Mouse (Mus musculus) right cerebral cortex, postnatal 10 days (tissue): ENCODE results near the gene Duox1.
"Not testable (repeated sequence)": the region's sequence is repeated elsewhere in the genome, so short reads cannot be mapped to it uniquely, and the experiment has no call there.

Experiments
- DNase-seq, 2 experiments: peaks; one replicate each; pipeline ENCODE4 v3.0.0; 2021; ENCODE audit warnings: low spot score in 2 of 2

The Duox1 gene

DNA sequence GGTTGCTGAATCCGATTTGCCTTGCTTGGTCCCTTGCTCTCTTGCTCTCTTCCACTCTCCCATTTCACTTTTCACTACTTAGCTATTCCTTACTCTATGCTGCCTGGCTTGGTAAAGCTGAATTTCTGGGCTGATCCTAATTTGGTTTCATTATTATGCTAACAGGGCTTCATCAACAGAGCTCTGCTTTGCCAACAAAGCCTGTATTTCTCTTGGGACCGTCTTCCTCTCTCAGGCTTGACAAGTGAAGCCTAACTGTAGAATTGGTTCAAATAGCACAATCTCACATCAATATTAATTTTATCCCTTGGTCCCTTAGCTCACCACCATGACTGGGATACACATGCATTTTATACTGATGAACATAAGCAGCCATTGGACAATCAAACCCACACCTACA, 3.9 kb upstream of the Duox1 start:
- DNase-seq, result no peak

- peak; percentile 53 to 73 for DNase-seq
Observed at GRCm38 (mm10) chr2:122312722-122313417, 2.6 kb upstream of the Duox1 start.

DNA sequence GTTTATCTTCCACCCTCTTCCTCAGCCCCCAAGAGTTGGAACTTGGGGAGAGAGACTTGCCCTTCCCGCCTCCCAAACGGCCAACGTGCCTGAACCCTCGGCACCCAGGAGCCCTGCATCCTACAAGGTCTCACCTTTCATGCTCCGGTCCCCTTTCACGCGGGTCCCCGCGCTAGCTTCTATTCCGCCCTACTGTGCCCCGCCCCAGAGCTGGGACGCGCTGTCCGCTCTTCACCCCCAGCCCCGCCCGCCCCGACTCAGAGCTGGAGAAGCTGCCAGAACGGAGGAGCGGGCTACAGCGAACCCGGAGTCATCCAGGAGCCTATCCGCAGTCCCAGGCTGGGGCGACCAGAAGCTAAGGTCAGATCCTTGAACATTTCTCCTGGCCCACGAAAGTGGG, 1.9 kb upstream of the Duox1 start, which contains the start of gene Duoxa1:
Duoxa1 (minus strand) TSS at position 195 of the 400 bp plus-strand sequence.
- no peak for DNase-seq

GRCm38 (mm10) chr2:122317384-122317783, 1.9 kb downstream of the Duox1 start:
- DNase-seq, result no peak

- no peak for DNase-seq
Observed at GRCm38 (mm10) chr2:122323960-122324359, 8.5 kb downstream of the Duox1 start.

DNA sequence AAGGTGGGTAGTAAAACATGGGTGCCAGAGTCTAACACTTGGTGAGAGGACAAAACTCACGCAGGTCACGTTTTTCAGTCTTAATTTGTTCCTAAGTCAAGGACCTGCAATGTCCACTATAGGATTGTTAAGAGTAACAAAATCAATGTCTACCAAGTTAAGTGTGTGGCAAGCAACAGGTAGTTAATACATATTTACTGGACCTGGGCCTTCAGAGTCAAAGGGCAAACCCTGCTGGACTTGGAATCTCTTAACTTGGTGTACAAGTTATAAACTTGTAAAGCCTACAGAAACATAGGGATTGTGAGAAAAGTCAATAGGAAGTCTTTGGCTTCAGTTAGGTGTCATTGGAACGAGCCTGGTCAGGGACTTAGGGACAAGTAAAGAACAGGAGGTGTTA, 9.1 kb downstream of the Duox1 start:
- DNase-seq, result no peak

- no peak for DNase-seq
Observed at GRCm38 (mm10) chr2:122325361-122325760, 9.9 kb downstream of the Duox1 start.

GRCm38 (mm10) chr2:122327986-122328385, 12.5 kb downstream of the Duox1 start:
- no peak for DNase-seq

- not testable (repeated sequence) for DNase-seq
Observed at GRCm38 (mm10) chr2:122330317-122330716, 14.8 kb downstream of the Duox1 start.

DNA sequence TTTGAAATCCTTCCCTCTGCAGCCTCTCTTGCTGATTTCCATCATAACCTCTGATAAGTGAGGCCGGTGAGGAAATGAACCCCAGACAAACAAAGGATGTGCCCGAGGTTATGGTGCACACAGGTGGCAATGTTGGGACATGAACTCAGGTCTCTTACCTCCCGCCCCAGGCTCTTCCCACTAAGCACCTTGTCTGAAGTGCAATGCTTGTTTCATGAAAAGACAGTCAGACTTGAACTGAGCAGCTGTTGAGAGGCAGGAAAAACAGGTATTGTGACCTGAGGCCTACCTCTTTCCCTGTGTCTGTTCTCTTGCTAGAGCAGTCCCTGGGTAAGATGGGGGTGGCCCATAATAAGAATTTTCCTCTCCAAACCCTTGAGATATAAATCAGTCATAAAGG, 16.8 kb downstream of the Duox1 start:
- no peak for DNase-seq

- no peak for DNase-seq
Observed at GRCm38 (mm10) chr2:122334170-122334569, 18.7 kb downstream of the Duox1 start.

DNA sequence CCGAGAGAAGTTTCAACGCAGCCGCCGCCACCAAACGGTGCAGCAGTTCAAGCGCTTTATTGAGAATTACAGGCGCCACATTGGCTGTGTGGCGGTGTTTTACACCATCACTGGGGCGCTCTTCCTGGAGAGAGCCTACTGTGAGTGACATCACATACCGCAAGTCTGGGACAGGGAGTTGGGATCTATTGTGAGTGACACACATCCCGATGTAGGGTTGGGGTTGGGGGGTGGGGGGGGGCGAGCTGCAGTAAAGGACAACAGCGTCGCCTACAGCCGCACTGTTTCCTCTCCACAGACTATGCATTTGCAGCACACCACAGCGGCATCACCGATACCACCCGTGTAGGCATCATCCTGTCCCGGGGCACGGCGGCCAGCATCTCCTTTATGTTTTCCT, 21.8 kb downstream of the Duox1 start:
- DNase-seq, result no peak

GRCm38 (mm10) chr2:122345106-122345893, 29.8 kb downstream of the Duox1 start:
- peak in 1 of 2 experiments; percentile 26 for DNase-seq

DNA sequence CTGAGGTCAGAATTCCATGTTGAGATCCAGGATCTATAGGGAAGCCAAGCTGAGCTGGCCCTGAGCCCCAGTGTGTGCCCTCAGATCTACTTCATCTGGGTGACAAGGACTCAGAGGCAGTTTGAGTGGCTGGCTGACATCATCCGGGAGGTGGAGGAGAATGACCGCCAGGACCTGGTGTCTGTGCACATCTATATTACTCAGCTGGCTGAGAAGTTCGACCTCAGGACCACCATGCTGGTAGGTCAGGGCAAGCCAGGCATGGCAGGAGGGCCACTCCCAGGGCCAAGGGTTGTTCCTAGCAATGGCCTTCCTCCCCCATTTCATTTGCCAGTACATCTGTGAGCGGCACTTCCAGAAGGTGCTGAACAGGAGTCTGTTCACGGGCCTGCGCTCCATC, 30.7 kb downstream of the Duox1 start:
- not testable (repeated sequence) for DNase-seq

DNA sequence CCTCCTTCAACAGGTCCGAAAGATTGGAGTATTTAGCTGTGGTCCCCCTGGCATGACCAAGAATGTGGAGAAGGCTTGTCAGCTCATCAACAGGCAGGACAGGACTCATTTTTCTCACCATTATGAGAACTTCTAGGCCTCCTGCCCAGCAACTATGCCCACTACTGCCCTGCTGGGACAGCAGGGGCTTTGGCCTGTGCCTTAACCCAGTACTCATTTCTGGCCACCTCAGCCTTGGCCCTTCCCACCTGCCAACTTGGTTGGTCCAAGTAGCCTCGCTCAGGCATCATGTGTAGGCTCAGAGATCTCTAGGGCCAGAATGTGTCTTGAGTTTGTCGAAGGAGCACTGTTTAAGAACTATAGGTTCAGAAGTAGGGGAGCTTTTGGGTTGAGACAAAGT, 31.8 kb downstream of the Duox1 start:
- no peak for DNase-seq

DNA sequence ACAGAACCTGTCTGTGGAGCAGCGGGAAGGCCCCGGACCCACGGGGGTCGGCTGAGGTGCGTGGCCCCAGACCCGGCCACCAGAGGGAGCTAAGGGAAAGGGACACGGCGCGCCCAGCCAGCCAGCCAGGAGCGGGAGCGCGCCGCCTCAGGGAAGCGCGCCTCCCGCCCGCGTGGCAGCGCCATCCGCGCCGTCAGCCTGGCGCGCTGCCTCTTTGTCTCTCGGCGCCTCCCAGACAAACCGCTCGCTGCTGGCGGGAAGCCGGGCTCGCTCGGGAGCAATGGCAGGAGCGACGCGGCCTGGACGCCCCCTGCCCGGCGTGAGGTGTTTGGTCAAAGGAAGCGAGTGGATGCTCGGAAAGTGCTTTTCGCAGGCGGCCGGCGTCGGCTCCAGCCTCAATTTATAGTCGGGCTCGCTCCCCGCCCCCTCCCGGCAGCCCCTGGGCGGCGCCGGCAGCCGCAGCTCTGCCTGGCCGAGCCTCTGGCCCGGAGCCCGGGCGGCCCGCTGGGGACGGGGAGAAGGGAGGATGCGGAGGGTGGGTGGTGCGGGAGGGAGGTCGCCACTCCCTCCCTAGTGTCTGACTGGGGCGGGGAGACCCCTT, 33.2 kb downstream of the Duox1 start:
- DNase-seq, result peak; percentile 90 to 92

- DNase-seq, result peak; percentile 44 to 61
Observed at GRCm38 (mm10) chr2:122349136-122349785, 33.8 kb downstream of the Duox1 start.

- peak; percentile 73 to 74 for DNase-seq
Observed at GRCm38 (mm10) chr2:122351156-122351930, 35.9 kb downstream of the Duox1 start.

- peak; percentile 88 to 90 for DNase-seq
Observed at GRCm38 (mm10) chr2:122351931-122352329, 36.5 kb downstream of the Duox1 start.

- DNase-seq, result no peak
Observed at GRCm38 (mm10) chr2:122352992-122353391, 37.5 kb downstream of the Duox1 start.

DNA sequence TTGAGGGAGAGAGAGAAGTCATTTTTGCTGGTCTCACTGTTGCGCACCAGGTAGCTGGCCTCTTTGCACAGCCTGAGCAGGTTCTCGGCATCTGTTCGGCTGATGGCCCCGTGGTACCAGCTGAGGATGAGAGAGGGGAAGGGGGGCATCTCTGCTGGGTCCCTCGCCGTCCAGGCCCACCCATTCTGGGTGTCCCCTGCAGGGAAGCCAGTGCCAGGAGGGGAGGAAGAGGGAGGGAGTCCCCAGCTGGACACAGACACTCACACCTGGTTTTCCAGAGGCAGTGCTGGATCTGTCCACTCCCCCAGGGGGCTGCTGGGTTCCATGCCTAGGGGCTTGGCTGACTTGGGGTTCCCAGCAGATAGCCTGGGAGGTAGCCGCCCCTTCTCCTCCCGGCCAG, 38.3 kb downstream of the Duox1 start:
- DNase-seq, result no peak
